Mouse (Mus musculus): ENCODE measurements around the gene C2cd2l.
"Not testable (repeated sequence)": the region's sequence is repeated elsewhere in the genome, so short reads cannot be mapped to it uniquely, and the experiment has no call there.

The C2cd2l gene

DNA sequence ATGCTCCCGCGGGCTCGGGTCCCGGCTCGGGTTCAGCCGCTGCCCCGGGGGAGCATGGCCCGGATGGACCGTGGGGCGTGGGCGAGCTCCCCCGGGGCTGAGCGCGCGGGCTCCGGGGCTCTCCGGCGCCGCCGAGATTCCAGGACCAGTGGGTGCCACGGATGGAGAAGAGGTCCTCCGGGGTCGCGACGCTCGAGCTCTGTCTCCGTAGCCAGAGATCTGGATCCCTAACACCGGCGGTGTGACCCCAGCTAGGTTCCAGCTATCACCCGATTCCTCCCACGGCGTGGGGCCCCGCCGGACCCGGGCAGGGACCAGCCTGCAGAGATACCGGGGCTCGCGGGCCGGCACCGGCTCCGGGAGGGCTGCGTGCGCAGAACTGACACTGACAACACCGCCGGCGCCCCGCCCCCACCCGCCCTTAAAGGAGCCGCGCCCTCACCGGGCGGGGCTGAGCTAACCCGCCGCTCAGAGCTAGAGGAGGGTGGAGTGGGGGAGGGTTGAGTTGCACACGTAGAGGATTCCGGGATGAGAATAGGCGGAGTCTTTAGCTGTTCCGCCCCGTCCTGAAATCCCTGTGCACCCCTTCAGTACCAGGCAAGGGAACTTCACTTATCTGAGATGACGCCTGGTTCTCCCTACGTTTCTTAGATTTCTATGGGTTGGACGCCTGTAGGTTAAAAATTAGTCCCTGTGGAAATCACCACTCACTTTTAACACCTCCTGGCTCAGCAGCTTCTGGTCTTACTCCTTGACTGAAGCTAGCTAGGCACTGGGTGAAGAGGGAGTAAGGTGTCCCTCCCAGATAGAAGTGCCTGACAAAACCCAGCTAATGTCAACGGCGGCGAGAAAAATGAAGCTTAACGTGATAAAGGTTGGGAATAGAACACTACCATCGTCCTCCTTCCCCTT is at the start of gene C2cd2l:
Gene C2cd2l, minus strand, starts transcription at position 399 of the 912 bp plus-strand sequence.
- DNase-seq (ENCODE audit: low spot score in 2 of 2), result peak; percentile 85 to 87

DNA sequence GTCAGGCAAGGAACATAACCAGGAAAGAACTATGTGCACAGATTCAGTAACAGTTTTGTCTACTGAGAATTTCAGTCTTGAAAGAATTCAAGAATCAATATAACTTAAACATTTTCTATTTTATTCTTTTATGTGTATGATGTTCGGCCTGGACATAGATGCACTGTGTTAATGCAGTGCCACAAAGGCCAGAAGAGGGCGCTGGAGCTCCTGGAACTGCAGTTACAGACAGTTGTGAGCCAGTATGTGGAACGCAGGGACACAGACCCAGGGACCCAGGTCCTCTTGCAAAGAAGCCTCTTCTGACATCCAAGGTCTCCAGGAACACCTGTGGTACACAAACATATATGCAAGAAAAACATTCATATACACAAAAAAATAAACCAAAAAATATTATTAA is 44.4 kb upstream of the C2cd2l start:
- no peak for DNase-seq (ENCODE audit: low spot score in 2 of 2)

DNA sequence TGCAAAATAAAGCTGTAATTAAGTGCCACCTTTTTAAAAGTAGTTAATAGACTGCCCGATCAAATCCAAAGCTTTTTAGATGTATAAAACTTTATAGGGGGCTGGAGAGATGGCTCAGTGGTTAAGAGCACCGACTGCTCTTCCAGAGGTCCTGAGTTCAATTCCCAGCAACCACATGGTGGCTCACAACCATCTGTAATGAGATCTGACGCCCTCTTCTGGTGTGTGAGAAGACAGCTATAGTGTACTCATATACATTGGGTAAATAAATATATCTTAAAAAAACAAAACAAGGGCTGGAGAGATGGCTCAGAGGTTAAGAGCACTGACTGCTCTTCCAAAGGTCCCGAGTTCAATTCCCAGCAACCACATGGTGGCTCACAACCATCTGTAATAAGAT is 41.8 kb upstream of the C2cd2l start:
- not testable (repeated sequence) for DNase-seq (ENCODE audit: low spot score in 2 of 2)

DNA sequence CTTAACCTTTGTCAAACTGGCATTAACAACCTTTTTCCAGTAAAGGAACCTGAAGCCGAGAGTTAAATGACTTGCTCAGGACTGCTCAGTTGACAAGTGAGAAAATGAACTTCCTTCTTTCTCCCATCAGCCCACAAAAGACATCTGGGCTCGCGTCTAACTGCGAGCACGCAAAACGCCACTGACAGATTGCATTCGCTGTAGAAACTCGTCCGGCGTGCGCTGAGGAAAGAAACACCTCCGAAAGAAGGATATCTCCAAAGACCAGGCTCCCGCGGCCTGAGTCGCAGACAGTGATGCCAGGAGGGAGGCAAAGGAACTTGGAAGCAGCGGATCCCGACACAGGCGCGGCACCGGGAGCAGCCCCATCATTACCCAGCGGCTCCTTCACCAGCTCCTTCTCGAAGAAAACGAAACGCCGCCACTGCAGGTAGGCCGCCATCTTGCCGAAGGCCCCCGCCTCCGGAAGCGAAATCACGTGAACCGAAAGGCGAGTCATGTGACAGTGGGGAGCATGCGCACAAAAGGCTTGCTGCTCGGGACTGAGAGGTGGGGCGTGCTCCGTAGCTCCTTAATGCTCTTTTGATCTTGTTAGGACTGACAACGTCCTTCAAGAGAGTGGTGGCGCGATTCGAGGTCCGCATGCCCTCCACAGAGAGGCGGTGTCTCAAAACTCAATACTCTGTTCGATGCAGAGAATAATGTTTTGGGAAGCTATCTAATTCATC is 41.3 kb upstream of the C2cd2l start, which contains the start of gene Vps11:
Gene Vps11, minus strand, starts transcription at position 481 of the 728 bp plus-strand sequence.
- peak; percentile 91 to 96 for DNase-seq (ENCODE audit: low spot score in 2 of 2)

DNA sequence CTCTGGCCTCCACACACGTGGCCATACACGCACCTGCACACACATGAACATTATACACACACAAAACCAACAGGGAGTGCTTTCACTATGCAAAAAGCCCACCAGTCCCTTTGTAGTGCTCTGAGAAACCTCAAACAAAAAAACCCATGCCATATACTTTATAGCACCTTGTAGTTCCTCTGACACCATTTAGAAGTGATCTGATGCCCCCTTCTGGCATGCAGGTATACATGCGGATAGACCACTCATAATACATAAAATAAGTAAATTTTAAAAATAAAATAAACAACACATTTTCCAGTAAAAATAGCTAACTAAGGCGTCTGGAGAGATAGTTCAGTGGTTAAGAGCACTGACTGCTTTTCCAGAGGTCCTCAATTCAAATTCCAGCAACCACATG is 37.1 kb upstream of the C2cd2l start:
- no peak for DNase-seq (ENCODE audit: low spot score in 2 of 2)

DNA sequence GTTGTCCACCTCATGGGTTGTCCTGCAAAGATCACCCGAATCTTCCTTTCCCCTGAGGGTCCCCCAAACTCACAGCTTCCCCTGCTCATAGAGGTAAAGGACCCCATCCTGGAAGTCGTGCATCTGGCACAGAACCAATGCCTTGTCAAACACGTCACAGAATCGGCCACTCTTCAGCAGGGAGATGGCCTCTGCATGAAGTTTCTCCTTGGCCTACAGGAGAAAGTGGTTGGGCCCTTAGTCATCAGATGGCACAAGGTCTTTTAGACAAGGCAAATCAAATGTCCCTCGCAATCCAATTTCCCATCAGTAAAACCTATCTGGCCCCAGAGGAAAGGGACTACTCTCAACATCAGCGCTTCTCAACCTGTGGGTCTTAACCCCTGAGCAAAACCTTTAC is 33.1 kb upstream of the C2cd2l start:
- DNase-seq (ENCODE audit: low spot score in 2 of 2), result no peak

DNA sequence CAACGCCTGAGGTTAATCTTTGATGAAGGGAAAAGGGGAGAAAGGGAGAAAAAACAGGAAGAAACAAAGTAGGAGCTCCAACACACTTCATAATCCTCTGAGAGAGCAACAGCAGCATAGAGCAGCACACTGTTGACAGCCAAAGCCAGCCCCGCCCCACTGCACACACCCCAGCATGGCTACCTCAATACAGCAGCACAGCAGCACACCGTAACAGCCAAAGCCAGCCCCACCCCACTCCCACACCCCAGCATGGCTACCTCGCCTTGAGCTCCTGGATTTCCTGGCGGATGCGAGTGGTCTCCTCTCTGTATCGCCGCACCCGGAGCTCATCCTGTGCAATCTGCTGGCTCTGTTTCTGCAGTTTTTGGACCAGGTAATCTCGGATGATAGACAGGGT is 32.3 kb upstream of the C2cd2l start:
- DNase-seq (ENCODE audit: low spot score in 2 of 2), result no peak

DNA sequence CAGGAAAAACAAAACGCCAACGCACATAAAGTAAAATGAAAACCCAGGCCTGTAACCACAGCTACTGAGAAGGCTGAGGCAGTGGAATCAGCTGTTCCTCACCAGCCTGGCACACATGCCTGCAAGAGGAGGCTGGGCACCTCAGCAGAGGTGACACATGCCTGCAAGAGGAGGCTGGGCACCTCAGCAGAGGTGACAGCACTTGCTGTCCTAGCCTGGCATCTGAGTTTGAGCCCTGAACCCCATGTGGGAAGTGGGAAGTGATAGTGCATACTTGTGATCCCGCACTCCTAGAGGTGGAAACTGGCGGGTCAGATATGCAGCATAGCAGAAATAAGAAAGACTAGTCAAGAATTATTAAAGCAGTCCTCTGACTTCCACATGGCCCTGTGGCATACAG is 31.3 kb upstream of the C2cd2l start:
- no peak for DNase-seq (ENCODE audit: low spot score in 2 of 2)

DNA sequence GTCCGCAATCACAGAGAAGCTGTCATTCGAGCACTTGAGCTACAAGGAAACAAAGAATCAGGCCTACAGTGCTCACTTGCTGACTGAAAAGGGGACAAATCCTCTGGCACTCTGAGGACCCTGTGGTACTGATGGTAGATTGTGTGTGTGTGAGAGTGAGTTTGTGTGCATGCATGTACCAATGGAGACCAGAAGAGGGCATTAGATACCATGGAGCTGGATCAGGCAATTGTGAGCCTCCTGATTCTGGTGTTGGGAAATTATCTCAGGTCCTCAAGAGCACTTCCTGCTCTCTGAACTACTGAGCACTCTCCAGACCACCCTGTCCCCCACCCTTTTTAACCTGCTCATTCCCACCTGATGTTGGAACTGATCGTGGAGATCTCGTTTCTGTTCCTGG is 28.5 kb upstream of the C2cd2l start:
- no peak for DNase-seq (ENCODE audit: low spot score in 2 of 2)

DNA sequence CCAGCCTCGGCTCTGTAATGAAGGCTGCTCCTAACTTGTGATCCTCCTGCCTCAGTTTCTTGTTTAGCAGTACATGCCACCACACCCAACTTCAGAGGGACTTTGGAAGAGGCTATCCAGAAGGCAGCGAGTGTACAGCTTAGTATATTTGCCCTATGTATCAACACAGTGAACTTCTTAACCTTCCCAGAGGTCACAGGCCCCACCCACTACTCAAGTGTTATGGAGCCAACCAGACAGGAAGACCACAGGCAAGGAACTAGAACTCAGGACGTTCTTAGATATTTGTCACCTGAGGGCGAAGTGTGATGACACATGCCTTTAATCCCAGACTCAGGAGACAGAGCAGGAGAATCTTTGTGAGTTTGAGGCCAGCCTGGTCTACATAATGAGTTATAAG is 27.5 kb upstream of the C2cd2l start:
- no peak for DNase-seq (ENCODE audit: low spot score in 2 of 2)

DNA sequence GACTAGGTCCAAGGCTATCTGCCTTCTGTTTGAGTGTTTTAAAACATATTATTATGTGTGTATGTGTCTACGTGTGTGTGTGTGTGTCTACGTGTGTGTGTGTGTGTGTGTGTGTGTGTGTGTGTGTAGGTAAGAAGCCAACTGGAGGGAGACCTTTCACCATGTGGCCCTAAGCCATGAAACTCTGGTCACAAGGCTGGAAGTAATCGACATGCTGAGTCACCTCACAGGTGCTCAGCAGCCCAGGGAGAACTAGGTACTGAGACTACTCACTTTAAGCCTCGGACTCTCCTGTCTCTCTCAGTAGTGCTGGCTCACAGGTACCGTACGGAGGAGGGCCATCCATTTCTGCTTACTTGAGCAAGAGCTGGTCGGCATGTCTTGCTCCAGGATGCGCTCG is 27.1 kb upstream of the C2cd2l start:
- DNase-seq (ENCODE audit: low spot score in 2 of 2), result no peak

DNA sequence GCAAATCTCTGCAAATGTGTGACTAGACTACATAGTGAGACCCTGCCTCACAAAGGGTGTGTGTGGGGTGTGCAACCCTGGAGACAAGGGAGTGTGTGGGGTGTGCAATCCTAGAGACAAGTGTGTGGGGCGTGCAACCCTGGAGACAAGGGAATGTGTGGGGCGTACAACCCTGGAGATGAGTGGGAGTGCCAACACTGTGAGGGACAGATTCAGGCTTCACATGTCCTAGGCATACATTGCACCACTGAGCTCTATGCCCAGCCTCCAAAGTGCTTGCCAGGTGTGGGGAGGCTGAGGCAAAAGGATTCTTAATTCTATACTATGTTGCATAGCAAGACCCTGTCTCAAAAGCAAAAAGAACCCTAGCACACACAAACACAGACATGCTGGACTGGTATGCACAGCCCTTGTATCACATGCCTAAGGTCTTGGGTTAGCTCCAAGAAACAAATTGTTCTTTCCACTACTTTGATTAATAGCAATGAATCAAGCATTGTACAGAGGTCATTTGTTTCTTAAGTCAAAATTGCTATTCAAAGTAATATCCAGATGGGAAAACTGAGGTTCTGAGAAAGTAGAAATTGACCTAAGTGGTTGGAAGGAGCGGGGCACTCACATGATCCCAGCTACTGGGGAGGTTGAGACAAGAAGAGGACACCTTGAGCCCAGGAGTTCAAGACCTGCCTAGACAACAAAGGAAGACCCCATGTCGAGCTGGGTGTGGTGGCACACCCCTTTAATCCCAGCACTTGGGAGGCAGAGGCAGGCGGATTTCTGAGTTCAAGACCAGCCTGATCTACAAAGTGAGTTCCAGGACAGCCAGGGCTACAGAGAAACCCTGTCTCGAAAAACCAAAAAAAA is 25.7 kb upstream of the C2cd2l start:
- no peak for DNase-seq (ENCODE audit: low spot score in 2 of 2)

DNA sequence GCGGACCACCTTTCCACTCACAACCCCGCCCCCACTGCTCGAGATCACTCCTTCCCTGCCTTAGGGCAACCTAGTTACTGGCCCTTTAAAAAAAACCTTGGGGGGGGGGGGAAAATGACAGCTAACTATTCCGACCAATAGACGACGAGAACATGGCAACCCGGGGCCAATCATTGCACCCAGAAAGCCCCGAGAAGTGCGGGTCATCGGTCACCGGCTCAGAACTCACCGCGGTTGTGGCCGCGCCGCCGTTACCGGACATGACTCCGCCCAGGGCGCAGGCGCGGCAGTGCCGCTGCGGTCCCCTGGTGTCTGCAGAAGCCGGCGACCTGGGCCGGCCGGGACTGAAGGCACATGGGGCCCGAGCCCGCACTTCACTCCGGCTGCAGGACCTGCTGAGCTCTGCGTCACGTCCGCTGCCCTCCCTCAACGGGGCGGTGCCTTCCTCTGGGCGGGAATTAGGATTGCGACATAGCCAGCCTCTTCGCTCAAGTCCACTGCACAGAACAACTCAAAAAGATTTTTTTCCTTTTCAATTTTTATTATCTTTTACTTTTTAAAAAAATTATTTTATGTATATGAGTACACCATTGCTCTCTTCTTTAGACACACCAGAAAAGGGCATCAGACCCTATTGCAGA is 23.8 kb upstream of the C2cd2l start, which contains the start of gene Hmbs:
Gene Hmbs, minus strand, starts transcription at position 448 of the 641 bp plus-strand sequence.
- DNase-seq (ENCODE audit: low spot score in 2 of 2), result peak; percentile 85 to 91

DNA sequence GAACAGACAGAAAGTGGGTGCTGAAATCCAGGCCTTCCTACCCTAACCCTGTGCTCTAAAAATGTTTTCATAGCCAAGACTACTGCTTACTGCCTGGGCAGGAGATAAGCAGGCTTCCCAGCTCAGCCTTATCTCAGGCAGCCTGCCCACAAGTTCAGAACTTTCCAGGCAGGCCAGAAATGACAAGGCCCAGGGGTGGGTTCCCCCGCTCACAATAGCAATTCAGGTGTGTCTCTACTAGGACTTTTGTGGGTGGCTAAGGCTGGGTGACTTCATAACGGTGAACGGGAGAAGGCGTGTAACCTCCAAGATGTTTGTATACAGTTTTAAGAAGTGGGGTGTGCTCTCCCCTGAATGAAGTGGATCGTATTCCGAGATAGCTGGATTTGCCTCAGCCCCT is 23.2 kb upstream of the C2cd2l start:
- DNase-seq (ENCODE audit: low spot score in 2 of 2), result no peak

DNA sequence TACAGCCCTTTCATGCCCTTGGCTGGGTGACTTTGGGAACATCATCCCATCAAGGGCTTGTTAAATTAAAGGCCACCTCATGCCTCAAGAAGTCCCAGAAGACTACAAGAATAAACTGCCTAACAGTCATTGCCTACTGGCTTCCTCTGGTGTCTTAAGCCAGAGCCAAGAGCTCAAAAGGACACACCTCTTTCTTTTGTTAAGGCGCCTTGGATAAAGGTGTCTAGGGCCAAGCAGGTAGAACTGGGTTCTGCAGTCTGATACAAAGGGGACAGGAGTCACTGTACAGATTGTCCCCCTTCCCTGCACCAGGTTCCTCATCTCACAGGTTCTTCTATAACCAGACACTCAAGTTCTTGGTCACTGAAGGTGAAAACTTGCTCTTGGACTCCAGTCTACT is 22.5 kb upstream of the C2cd2l start:
- no peak for DNase-seq (ENCODE audit: low spot score in 2 of 2)

DNA sequence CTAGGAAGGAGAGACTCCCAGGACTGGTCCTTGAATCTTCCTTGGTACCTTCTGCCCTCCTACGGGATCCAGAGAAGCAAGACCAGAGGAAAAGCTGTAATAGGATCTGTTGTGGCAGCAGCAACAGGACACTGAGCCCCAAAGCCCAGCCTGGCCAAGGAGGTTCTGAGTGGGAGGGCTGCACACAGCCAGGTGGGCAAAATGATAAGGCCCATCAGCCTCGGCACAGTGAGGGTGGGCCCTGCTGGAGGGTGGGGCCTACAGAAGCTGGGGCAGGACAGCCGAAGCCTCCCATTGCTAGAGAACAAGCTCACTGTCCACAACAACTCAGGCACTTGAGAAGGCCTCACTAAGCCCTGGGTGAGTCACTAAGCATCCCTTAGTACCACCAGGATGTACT is 22.1 kb upstream of the C2cd2l start:
- no peak for DNase-seq (ENCODE audit: low spot score in 2 of 2)

DNA sequence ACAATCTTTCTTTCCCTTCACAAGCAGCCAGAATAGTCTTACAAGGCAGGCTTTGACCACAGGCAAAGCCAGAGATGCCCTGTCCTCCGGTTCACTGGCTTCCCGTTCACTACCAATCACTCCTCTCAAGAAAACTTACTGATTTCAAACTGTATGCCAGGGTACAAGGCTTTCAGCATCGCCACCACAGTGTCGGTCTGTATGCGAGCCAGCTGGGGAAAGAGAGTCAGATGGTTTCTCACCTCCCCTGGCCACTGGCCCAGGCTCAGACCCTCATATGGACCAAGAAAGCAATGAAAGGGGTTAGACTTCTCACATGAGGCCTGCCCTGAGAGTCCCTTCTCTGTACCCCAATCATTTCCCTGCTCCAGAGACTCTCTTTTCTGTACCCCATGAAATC is 21.4 kb upstream of the C2cd2l start:
- DNase-seq (ENCODE audit: low spot score in 2 of 2), result no peak

DNA sequence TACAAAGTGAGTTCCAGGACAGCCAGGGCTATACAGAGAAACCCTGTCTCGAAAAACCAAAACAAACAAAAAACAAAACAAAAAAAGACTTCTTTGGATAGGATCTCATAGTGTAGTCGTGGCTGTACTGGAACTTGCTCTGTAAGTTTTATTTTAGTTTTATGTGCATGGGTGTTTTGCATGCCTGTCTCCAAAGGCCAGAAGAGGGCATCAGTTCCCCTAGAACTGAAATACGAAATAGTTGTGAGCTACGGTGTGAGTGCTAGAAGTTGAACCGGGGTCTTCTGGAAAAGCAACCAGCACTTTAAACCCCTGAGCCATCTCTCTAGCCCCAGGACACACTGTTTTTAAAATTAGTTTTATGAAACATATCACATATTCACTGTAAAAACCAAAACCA is 18.5 kb upstream of the C2cd2l start:
- no peak for DNase-seq (ENCODE audit: low spot score in 2 of 2)

DNA sequence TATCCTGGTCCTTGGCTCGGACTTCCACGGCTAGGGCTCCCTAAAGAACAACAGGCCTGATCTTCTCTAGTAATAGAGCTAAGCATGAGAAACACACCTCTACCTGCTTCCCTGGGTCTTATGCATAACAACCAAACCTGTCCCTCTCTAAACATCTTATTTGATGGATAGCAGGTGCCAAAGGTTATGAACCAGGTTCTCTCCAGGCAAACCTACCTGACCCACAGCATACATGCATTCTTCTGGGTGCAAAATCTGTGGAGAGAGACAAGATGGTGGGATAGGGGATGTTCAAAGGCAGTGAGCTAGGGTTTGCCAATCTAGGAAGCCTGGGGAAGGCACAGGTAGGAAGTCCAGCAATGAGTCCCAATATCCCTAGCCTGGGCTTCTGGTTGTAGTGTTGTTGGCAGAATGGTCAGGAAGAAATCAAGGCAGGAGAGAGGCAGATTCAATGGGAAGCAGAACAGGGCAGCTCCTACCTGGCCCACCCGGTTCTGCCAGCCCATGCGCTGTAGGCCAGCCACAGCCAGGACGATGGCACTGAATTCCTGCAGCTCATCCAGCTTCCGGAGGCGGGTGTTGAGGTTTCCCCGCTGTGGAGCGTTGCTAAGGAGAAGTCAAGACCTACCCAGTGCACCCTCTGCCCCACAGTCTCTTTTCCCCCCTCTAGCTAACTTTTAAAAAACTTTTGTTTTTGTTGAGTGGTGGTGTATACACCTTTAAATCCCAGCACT is 17.5 kb upstream of the C2cd2l start:
- DNase-seq (ENCODE audit: low spot score in 2 of 2), result no peak

DNA sequence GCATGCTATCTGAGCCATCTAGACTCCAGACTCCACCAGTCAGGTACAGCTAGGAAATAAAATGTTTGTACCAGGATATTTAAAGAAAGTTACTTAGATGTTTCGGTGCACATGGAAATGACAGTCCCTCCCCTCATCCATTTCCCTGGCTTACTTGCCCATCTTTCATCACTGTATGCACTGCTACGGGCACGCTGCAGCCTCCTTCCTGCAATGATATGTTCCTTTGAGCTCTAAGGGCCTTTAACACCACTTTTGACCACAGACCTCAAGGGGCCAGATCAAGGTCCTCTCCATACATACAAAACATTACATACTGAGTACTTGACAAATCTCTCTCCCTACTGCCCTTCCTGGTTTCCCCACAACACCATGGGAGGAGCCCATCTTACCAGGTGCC is 16.9 kb upstream of the C2cd2l start:
- no peak for DNase-seq (ENCODE audit: low spot score in 2 of 2)

DNA sequence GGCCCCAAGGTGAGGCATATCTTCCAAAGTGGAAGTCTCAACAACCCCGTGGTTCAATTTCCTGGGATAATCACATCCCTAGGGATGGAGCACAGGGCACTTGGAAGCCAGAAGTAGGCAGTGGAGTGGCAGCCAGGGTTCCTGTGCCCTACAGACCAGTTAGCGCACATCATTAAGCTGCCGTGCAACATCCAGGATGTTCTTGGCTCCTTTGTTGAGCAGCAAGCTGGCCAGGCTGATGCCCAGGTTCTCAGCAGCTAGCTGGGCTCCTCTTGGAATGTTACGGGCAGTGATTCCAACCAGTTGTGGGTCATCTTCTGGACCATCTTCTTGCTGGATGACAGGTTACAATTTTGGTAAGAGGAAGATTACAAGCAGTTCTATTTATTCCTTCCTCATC is 16.4 kb upstream of the C2cd2l start:
- DNase-seq (ENCODE audit: low spot score in 2 of 2), result not testable (repeated sequence)

All from urinary bladder, postnatal 4 days (tissue).